Mouse (Mus musculus) cerebellum, adult 2 months (tissue): ENCODE data around the gene Fry.

Experiments used
- CTCF ChIP-seq: fragments of 200-500 bp; IDR thresholded peaks from 2 replicates; pipeline ENCODE4 v1.5.1; 2011; ENCODE audit warnings: low read depth, mild to moderate bottlenecking, control low read depth, low read length, moderate library complexity, borderline replicate concordance; ENCODE audit not compliant: insufficient read depth
- POLR2A ChIP-seq: fragments of 200-500 bp; IDR thresholded peaks from 2 replicates; pipeline ENCODE4 v1.6.1; 2011; ENCODE audit warnings: low read length, control low read depth, borderline replicate concordance; ENCODE audit not compliant: insufficient read depth

DNA sequence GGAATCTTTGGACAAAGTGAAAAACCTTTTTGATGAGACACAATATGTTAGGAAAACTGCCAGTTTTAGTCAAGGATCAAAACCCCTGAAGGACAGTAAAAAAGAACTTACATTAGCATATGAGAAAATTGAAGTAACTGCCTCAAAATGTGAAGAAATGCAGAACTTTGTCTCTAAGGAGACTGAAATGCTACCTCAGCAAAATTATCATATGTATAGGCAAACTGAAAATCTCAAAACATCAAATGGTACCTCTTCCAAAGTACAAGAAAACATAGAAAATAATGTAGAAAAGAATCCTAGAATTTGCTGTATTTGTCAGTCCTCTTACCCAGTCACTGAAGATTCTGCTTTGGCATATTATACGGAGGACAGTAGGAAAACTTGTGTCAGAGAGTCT is 422.9 kb downstream of the Fry start:
- TF ChIP-seq CTCF, result no peak
- no peak for TF ChIP-seq POLR2A
